Mouse (Mus musculus) CH12.LX (cell line): ENCODE measurements around the gene Ccdc71l.

Experiments
- CTCF ChIP-seq, 2 experiments: IDR thresholded peaks in 1 of 2; conservative IDR thresholded peaks in 1 of 2; 2 replicates each; pipeline ENCODE4 v1.5.1; 2011 to 2012; ENCODE audit warnings: low read depth in 2 of 2, low read length in 2 of 2, improper control_type of control experiment in 1 of 2, inconsistent platforms in 1 of 2, mild to moderate bottlenecking in 1 of 2, moderate library complexity in 1 of 2
- ETS1 ChIP-seq: conservative IDR thresholded peaks from 2 replicates; pipeline ENCODE4 v1.6.1; 2012; ENCODE audit warnings: low read depth, mild to moderate bottlenecking, inconsistent platforms, low read length, improper control_type of control experiment, moderate library complexity
- HCFC1 ChIP-seq: IDR thresholded peaks from 2 replicates; pipeline ENCODE4 v1.6.1; 2012; ENCODE audit warnings: low read depth, mild to moderate bottlenecking, inconsistent platforms, low read length, improper control_type of control experiment
- IRF4 ChIP-seq: IDR thresholded peaks from 2 replicates; pipeline ENCODE4 v1.6.1; 2014; ENCODE audit warnings: low read depth, mild to moderate bottlenecking, inconsistent platforms, low read length, improper control_type of control experiment
- MAFK ChIP-seq: IDR thresholded peaks from 2 replicates; pipeline ENCODE4 v1.6.1; 2011; ENCODE audit warnings: low read length, improper control_type of control experiment; ENCODE audit not compliant: insufficient replicate concordance
- MAZ ChIP-seq: IDR thresholded peaks from 2 replicates; pipeline ENCODE4 v1.6.1; 2012; ENCODE audit warnings: low read depth, mild to moderate bottlenecking, inconsistent platforms, low read length, improper control_type of control experiment, moderate library complexity
- MEF2A ChIP-seq: IDR thresholded peaks from 2 replicates; pipeline ENCODE4 v1.6.1; 2014; ENCODE audit warnings: low read depth, mild to moderate bottlenecking, inconsistent platforms, low read length, improper control_type of control experiment, borderline replicate concordance
- POLR2A ChIP-seq: IDR thresholded peaks from 2 replicates; pipeline ENCODE4 v1.6.1; 2011; ENCODE audit warnings: low read depth, mild to moderate bottlenecking, improper control_type of control experiment, low read length
- RAD21 ChIP-seq: IDR thresholded peaks from 2 replicates; pipeline ENCODE4 v1.6.1; 2011; ENCODE audit warnings: low read depth, mild to moderate bottlenecking, low read length, improper control_type of control experiment, moderate library complexity
- TCF12 ChIP-seq: IDR thresholded peaks from 2 replicates; pipeline ENCODE4 v1.6.1; 2014; ENCODE audit warnings: low read depth, mild to moderate bottlenecking, inconsistent platforms, low read length, improper control_type of control experiment
- USF1 ChIP-seq: IDR thresholded peaks from 2 replicates; pipeline ENCODE4 v1.6.1; 2014; ENCODE audit warnings: low read depth, mild to moderate bottlenecking, inconsistent platforms, low read length, improper control_type of control experiment

GRCm38 (mm10) chr12:32378528-32379295 is at the start of gene Ccdc71l:
- no peak for TF ChIP-seq CTCF (conservative IDR thresholded peaks at IDR 0.05 in 1 of 2, IDR thresholded peaks at IDR 0.05 in 1 of 2; ENCODE audit: low read depth in 2 of 2, low read length in 2 of 2)
- TF ChIP-seq RAD21 = no peak
- peak; percentile 57 for TF ChIP-seq HCFC1
- TF ChIP-seq MAFK = no peak
- 0 out of 2 replicates have a peak, but pooled peaks have one; percentile 9 for TF ChIP-seq IRF4
- no peak for TF ChIP-seq USF1
- TF ChIP-seq MAZ = peak; percentile 70
- TF ChIP-seq POLR2A = peak; percentile 75
- TF ChIP-seq ETS1 = no peak
- 0 out of 2 replicates have a peak, but pooled peaks have one; percentile 22 for TF ChIP-seq MEF2A
- TF ChIP-seq TCF12 = 0 out of 2 replicates have a peak, but pooled peaks have one; percentile 29
